Mouse (Mus musculus) megakaryocyte, embryonic 14.5 days (primary cell): Measurements from ENCODE around the gene Tbxas1. TPM values are rescaled to one million over a fixed set of nuclear protein-coding genes. Genes with fewer than 3 reads are reported as not detected.

Experiments used
- H3K27me3 ChIP-seq: replicated peaks from 2 replicates; pipeline ENCODE3; 2012; ENCODE audit warnings: inconsistent platforms
- H3K36me3 ChIP-seq: replicated peaks from 2 replicates; pipeline ENCODE3; 2012; ENCODE audit warnings: low read length, inconsistent platforms, mixed read lengths
- H3K4me1 ChIP-seq: 2 replicates; pipeline ENCODE4 v1.6.1; 2012; ENCODE audit warnings: inconsistent platforms
- H3K4me3 ChIP-seq: replicated peaks from 2 replicates; pipeline ENCODE3; 2012; ENCODE audit warnings: moderate library complexity, mild to moderate bottlenecking, inconsistent platforms
- H3K9me3 ChIP-seq: 2 replicates; pipeline ENCODE4 v1.6.1; 2012; ENCODE audit warnings: inconsistent platforms
- FLI1 ChIP-seq: IDR thresholded peaks from 2 replicates; pipeline ENCODE4 v1.6.1; 2012; ENCODE audit warnings: low read length, inconsistent platforms, mixed read lengths
- GATA1 ChIP-seq: IDR thresholded peaks from 3 replicates; pipeline ENCODE4 v1.6.1; 2012; ENCODE audit warnings: mixed read lengths, low read length, inconsistent platforms, borderline replicate concordance
- polyA plus RNA-seq: library from polyadenylated mRNA; stranded (reverse); fragments of >175 nt; gene quantifications from 2 replicates; pipeline ENCODE4 v1.2.3, GENCODE M21; 2012; ENCODE audit warnings: low replicate concordance; ENCODE audit not compliant: insufficient read depth

Tbxas1 gene
- polyA plus RNA-seq, 1 experiment, result 265 TPM

GRCm38 (mm10) chr6:38906005-38906404 lies 30.8 kb downstream of the Tbxas1 start:
- H3K4me3 ChIP-seq, result no peak overlapping the region
- no peaks in the 10 kb centered on the region for H3K9me3 ChIP-seq
- H3K36me3 ChIP-seq, result no peaks in the 10 kb centered on the region
- TF ChIP-seq GATA1 (no peak), FLI1 (no peak)
- H3K4me1 ChIP-seq, result peaks cover 55% of the 10 kb centered on the region
- peaks cover 2% of the 10 kb centered on the region for H3K27me3 ChIP-seq

- TF ChIP-seq FLI1 (no peak), GATA1 (no peak)
Measured at GRCm38 (mm10) chr6:38908401-38908800, 33.2 kb downstream of the Tbxas1 start.

GRCm38 (mm10) chr6:38910828-38911559 lies 35.8 kb downstream of the Tbxas1 start:
- H3K27me3 ChIP-seq, result peaks cover 2% of the 10 kb centered on the region

More at GRCm38 (mm10) chr6:38908401-38908800, 33.2 kb downstream of the Tbxas1 start:
- peaks cover 61% of the 10 kb centered on the region for H3K4me1 ChIP-seq
- H3K27me3 ChIP-seq, result peaks cover 2% of the 10 kb centered on the region
- H3K36me3 ChIP-seq, result no peaks in the 10 kb centered on the region
- no peaks in the 10 kb centered on the region for H3K9me3 ChIP-seq
- H3K4me3 ChIP-seq, result no peak overlapping the region

GRCm38 (mm10) chr6:38912121-38912660 lies 37.0 kb downstream of the Tbxas1 start:
- H3K4me1 ChIP-seq, result peaks cover 89% of the 10 kb centered on the region

More at GRCm38 (mm10) chr6:38910828-38911559, 35.8 kb downstream of the Tbxas1 start:
- H3K36me3 ChIP-seq, result no peaks in the 10 kb centered on the region
- TF ChIP-seq GATA1, result no peak
- TF ChIP-seq FLI1, result no peak
- H3K4me3 ChIP-seq, result peak overlapping the region; percentile 12
- H3K4me1 ChIP-seq, result peaks cover 78% of the 10 kb centered on the region
- no peaks in the 10 kb centered on the region for H3K9me3 ChIP-seq

GRCm38 (mm10) chr6:38912845-38913244 lies 37.6 kb downstream of the Tbxas1 start:
- TF ChIP-seq FLI1 (no peak), GATA1 (no peak)
- peaks cover 95% of the 10 kb centered on the region for H3K4me1 ChIP-seq
- H3K9me3 ChIP-seq, result no peaks in the 10 kb centered on the region
- H3K27me3 ChIP-seq, result peaks cover 2% of the 10 kb centered on the region
- peak overlapping the region; percentile 25 for H3K4me3 ChIP-seq
- H3K36me3 ChIP-seq, result peaks cover 3% of the 10 kb centered on the region

More at GRCm38 (mm10) chr6:38912121-38912660, 37.0 kb downstream of the Tbxas1 start:
- Histone ChIP-seq H3K36me3 (peaks cover 1% of the 10 kb centered on the region), H3K4me3 (no peak overlapping the region), H3K27me3 (peaks cover 2% of the 10 kb centered on the region), H3K9me3 (no peaks in the 10 kb centered on the region)
- no peak for TF ChIP-seq GATA1
- no peak for TF ChIP-seq FLI1

- H3K36me3 ChIP-seq, result peaks cover 3% of the 10 kb centered on the region
- H3K9me3 ChIP-seq, result no peaks in the 10 kb centered on the region
- H3K4me3 ChIP-seq, result no peak overlapping the region
- H3K4me1 ChIP-seq, result peaks cover 96% of the 10 kb centered on the region
- no peak for TF ChIP-seq GATA1
- no peak for TF ChIP-seq FLI1
- peaks cover 2% of the 10 kb centered on the region for H3K27me3 ChIP-seq
Measured at GRCm38 (mm10) chr6:38913386-38914042, 38.3 kb downstream of the Tbxas1 start.

GRCm38 (mm10) chr6:38914181-38914580 lies 39.0 kb downstream of the Tbxas1 start:
- no peak overlapping the region for H3K4me3 ChIP-seq
- H3K4me1 ChIP-seq, result peaks cover 98% of the 10 kb centered on the region
- H3K27me3 ChIP-seq, result no peaks in the 10 kb centered on the region
- H3K36me3 ChIP-seq, result peaks cover 3% of the 10 kb centered on the region
- H3K9me3 ChIP-seq, result no peaks in the 10 kb centered on the region
- no peak for TF ChIP-seq FLI1
- no peak for TF ChIP-seq GATA1

GRCm38 (mm10) chr6:38915776-38916175 lies 40.6 kb downstream of the Tbxas1 start:
- no peaks in the 10 kb centered on the region for H3K9me3 ChIP-seq
- peaks cover 15% of the 10 kb centered on the region for H3K36me3 ChIP-seq
- H3K4me3 ChIP-seq, result no peak overlapping the region
- H3K27me3 ChIP-seq, result no peaks in the 10 kb centered on the region
- peaks cover 83% of the 10 kb centered on the region for H3K4me1 ChIP-seq
- TF ChIP-seq FLI1 (no peak), GATA1 (no peak)

- H3K4me3 ChIP-seq, result no peak overlapping the region
- H3K27me3 ChIP-seq, result no peaks in the 10 kb centered on the region
- peaks cover 23% of the 10 kb centered on the region for H3K36me3 ChIP-seq
- peaks cover 82% of the 10 kb centered on the region for H3K4me1 ChIP-seq
- H3K9me3 ChIP-seq, result no peaks in the 10 kb centered on the region
- TF ChIP-seq FLI1 (no peak), GATA1 (no peak)
Measured at GRCm38 (mm10) chr6:38916571-38916970, 41.4 kb downstream of the Tbxas1 start.

- TF ChIP-seq GATA1, result no peak
- TF ChIP-seq FLI1, result no peak
- no peaks in the 10 kb centered on the region for H3K9me3 ChIP-seq
- no peaks in the 10 kb centered on the region for H3K27me3 ChIP-seq
- H3K4me3 ChIP-seq, result peak overlapping the region; percentile 70
- peaks cover 32% of the 10 kb centered on the region for H3K36me3 ChIP-seq
- peaks cover 82% of the 10 kb centered on the region for H3K4me1 ChIP-seq
Measured at GRCm38 (mm10) chr6:38917415-38917814, 42.2 kb downstream of the Tbxas1 start.
